Mouse (Mus musculus) cerebellum, adult 11 months (tissue): ENCODE data around the gene Slc11a2.

Experiments used
- DNase-seq: peaks from one replicate; pipeline ENCODE4 v3.0.0; 2022

Gene Slc11a2

GRCm38 (mm10) chr15:100424396-100425122 lies at the start of gene Slc11a2:
Gene Slc11a2 (minus strand): TSS chr15:100425072.
- no peak for DNase-seq

- no peak for DNase-seq
Measured at GRCm38 (mm10) chr15:100473926-100474503, 49.1 kb upstream of the Slc11a2 start.

GRCm38 (mm10) chr15:100470037-100470436 lies 45.2 kb upstream of the Slc11a2 start:
- no peak for DNase-seq

- DNase-seq = no peak
Measured at GRCm38 (mm10) chr15:100469189-100469545, 44.3 kb upstream of the Slc11a2 start.

GRCm38 (mm10) chr15:100468295-100469188 lies 43.7 kb upstream of the Slc11a2 start, which contains the start of gene Letmd1:
Gene Letmd1 (plus strand): TSS chr15:100469023.
- DNase-seq = peak; percentile 79

GRCm38 (mm10) chr15:100467738-100468137 lies 42.9 kb upstream of the Slc11a2 start:
- DNase-seq = no peak

GRCm38 (mm10) chr15:100465432-100465831 lies 40.6 kb upstream of the Slc11a2 start:
- no peak for DNase-seq

GRCm38 (mm10) chr15:100463712-100464111 lies 38.8 kb upstream of the Slc11a2 start:
- peak; percentile 55 for DNase-seq

- no peak for DNase-seq
Measured at GRCm38 (mm10) chr15:100462086-100462485, 37.2 kb upstream of the Slc11a2 start.

GRCm38 (mm10) chr15:100461646-100462045 lies 36.8 kb upstream of the Slc11a2 start:
- DNase-seq = no peak

- no peak for DNase-seq
Measured at GRCm38 (mm10) chr15:100460942-100461341, 36.1 kb upstream of the Slc11a2 start.

- peak; percentile 43 for DNase-seq
Measured at GRCm38 (mm10) chr15:100458055-100458454, 33.2 kb upstream of the Slc11a2 start.

- peak; percentile 53 for DNase-seq
Measured at GRCm38 (mm10) chr15:100457340-100457739, 32.5 kb upstream of the Slc11a2 start.

GRCm38 (mm10) chr15:100456356-100456991 lies 31.6 kb upstream of the Slc11a2 start:
- DNase-seq = no peak

- no peak for DNase-seq
Measured at GRCm38 (mm10) chr15:100452486-100452885, 27.6 kb upstream of the Slc11a2 start.

GRCm38 (mm10) chr15:100451245-100451644 lies 26.4 kb upstream of the Slc11a2 start:
- peak; percentile 29 for DNase-seq

- DNase-seq = no peak
Measured at GRCm38 (mm10) chr15:100449495-100449894, 24.6 kb upstream of the Slc11a2 start.

- DNase-seq = no peak
Measured at GRCm38 (mm10) chr15:100448572-100448971, 23.7 kb upstream of the Slc11a2 start.

GRCm38 (mm10) chr15:100446887-100447286 lies 22.0 kb upstream of the Slc11a2 start:
- DNase-seq = no peak

GRCm38 (mm10) chr15:100443126-100443922 lies 18.5 kb upstream of the Slc11a2 start:
- DNase-seq = peak; percentile 74

GRCm38 (mm10) chr15:100436518-100436917 lies 11.6 kb upstream of the Slc11a2 start:
- no peak for DNase-seq

- no peak for DNase-seq
Measured at GRCm38 (mm10) chr15:100436112-100436511, 11.2 kb upstream of the Slc11a2 start.
